Mouse (Mus musculus) liver, postnatal 0 days (tissue): ENCODE measurements around the gene Lmln.
"Not testable (repeated sequence)": the region's sequence is repeated elsewhere in the genome, so short reads cannot be mapped to it uniquely, and the experiment has no call there.

Experiments
- CTCF ChIP-seq: sonication (generic); IDR thresholded peaks from 2 replicates; pipeline ENCODE4 v1.5.1; 2016; ENCODE audit warnings: antibody characterized with exemption, low read depth
- EP300 ChIP-seq: IDR thresholded peaks from 2 replicates; pipeline ENCODE4 v1.6.1; 2016; ENCODE audit warnings: antibody characterized with exemption, low read depth, mild to moderate bottlenecking

DNA sequence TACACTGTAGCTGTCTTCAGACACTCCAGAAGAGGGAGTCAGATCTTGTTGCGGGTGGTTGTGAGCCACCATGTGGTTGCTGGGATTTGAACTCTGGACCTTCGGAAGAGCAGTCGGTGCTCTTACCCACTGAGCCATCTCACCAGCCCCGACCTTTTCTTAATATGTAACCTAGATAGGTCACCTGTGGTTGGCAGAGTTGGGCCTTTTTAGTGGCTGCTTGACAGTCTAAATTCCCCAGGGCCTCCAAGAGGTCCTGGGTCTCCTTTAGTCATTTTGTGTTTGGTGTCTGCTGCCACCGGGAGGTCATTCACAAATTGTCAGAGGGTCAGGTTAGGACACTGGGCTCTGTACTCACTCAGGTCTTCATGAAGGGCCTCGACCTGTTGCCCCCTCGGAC lies 76.7 kb downstream of the Lmln start:
- TF ChIP-seq CTCF, EP300: not testable (repeated sequence)
